Mouse (Mus musculus) kidney, adult 2 months (tissue): ENCODE data around the gene Kcnh1.

Experiments used
- CTCF ChIP-seq: fragments of 200-500 bp; conservative IDR thresholded peaks from 2 replicates; pipeline ENCODE4 v1.5.1; 2011; ENCODE audit warnings: low read depth, mild to moderate bottlenecking, control low read depth, low read length, moderate library complexity, mixed read lengths; ENCODE audit not compliant: insufficient read depth, insufficient read length
- POLR2A ChIP-seq: fragments of 200-500 bp; IDR thresholded peaks from one replicate; pipeline ENCODE4 v1.6.1; 2011; ENCODE audit warnings: low read depth, low read length, control low read depth

- TF ChIP-seq CTCF: no peak
- no peak for TF ChIP-seq POLR2A
These were observed 6.9 kb downstream of the Kcnh1 start for GRCm38 (mm10) chr1:192197495-192197894.
